Mouse (Mus musculus): ENCODE data around the gene Selp. TPM values are rescaled to one million over a fixed set of nuclear protein-coding genes. Genes with fewer than 3 reads are reported as not detected.

The Selp gene
- polyA plus RNA-seq, 1 experiment from 2014 or later: 0.26 TPM

GRCm38 (mm10) chr1:164076441-164076840 lies 38.6 kb upstream of the Selp start:
- Histone ChIP-seq H3K4me2 (ENCODE audit: low read depth, low read length) (no peak overlapping the region), H3K4me1 (ENCODE audit: control insufficient read depth, insufficient read depth, low read length) (no peaks in the 10 kb centered on the region), H3K36me3 (ENCODE audit: control insufficient read depth, insufficient read depth, low read length) (no peaks in the 10 kb centered on the region), H3K27ac (ENCODE audit: low read length) (no peak overlapping the region), H3K9me3 (replicated peaks; ENCODE audit: control insufficient read depth, low read length) (no peaks in the 10 kb centered on the region), H3K27me3 (ENCODE audit: control insufficient read depth, insufficient read depth, low read length) (no peaks in the 10 kb centered on the region), H3K9ac (ENCODE audit: low read length) (no peak overlapping the region), H3K4me3 (replicated peaks; ENCODE audit: low read length) (no peak overlapping the region)
- 48% methylated on average over 1 of the region's 1 CpGs for WGBS
- no peak for ATAC-seq (ENCODE audit: insufficient read depth, low FRiP score)

- no peaks in the 10 kb centered on the region for H3K27me3 ChIP-seq (ENCODE audit: control insufficient read depth, insufficient read depth, low read length)
- H3K9me3 ChIP-seq (replicated peaks; ENCODE audit: control insufficient read depth, low read length): no peaks in the 10 kb centered on the region
- no peak overlapping the region for H3K9ac ChIP-seq (ENCODE audit: low read length)
- no peak overlapping the region for H3K4me3 ChIP-seq (replicated peaks; ENCODE audit: low read length)
- no peak overlapping the region for H3K4me2 ChIP-seq (ENCODE audit: low read depth, low read length)
- no peak overlapping the region for H3K27ac ChIP-seq (ENCODE audit: low read length)
- no peaks in the 10 kb centered on the region for H3K36me3 ChIP-seq (ENCODE audit: control insufficient read depth, insufficient read depth, low read length)
- ATAC-seq (ENCODE audit: insufficient read depth, low FRiP score): no peak
- no peaks in the 10 kb centered on the region for H3K4me1 ChIP-seq (ENCODE audit: control insufficient read depth, insufficient read depth, low read length)
- WGBS: 80% methylated on average over 3 of the region's 3 CpGs
Observed at GRCm38 (mm10) chr1:164077031-164077430, 38.0 kb upstream of the Selp start.

GRCm38 (mm10) chr1:164078323-164078741 lies 36.7 kb upstream of the Selp start:
- no peaks in the 10 kb centered on the region for H3K27me3 ChIP-seq (ENCODE audit: control insufficient read depth, insufficient read depth, low read length)

GRCm38 (mm10) chr1:164079091-164079490 lies 36.0 kb upstream of the Selp start:
- 74% methylated on average over 11 of the region's 11 CpGs for whole genome bisulfite sequencing
- H3K4me1 ChIP-seq (ENCODE audit: control insufficient read depth, insufficient read depth, low read length): no peaks in the 10 kb centered on the region
- ATAC-seq (ENCODE audit: insufficient read depth, low FRiP score): no peak
- no peaks in the 10 kb centered on the region for H3K27me3 ChIP-seq (ENCODE audit: control insufficient read depth, insufficient read depth, low read length)
- H3K36me3 ChIP-seq (ENCODE audit: control insufficient read depth, insufficient read depth, low read length): no peaks in the 10 kb centered on the region
- H3K9me3 ChIP-seq (replicated peaks; ENCODE audit: control insufficient read depth, low read length): no peaks in the 10 kb centered on the region
- no peak overlapping the region for H3K27ac ChIP-seq (ENCODE audit: low read length)
- no peak overlapping the region for H3K4me3 ChIP-seq (replicated peaks; ENCODE audit: low read length)
- no peak overlapping the region for H3K9ac ChIP-seq (ENCODE audit: low read length)
- no peak overlapping the region for H3K4me2 ChIP-seq (ENCODE audit: low read depth, low read length)

More at GRCm38 (mm10) chr1:164078323-164078741, 36.7 kb upstream of the Selp start:
- Histone ChIP-seq H3K4me1 (ENCODE audit: control insufficient read depth, insufficient read depth, low read length) (no peaks in the 10 kb centered on the region), H3K36me3 (ENCODE audit: control insufficient read depth, insufficient read depth, low read length) (no peaks in the 10 kb centered on the region), H3K9me3 (replicated peaks; ENCODE audit: control insufficient read depth, low read length) (no peaks in the 10 kb centered on the region), H3K9ac (ENCODE audit: low read length) (no peak overlapping the region), H3K27ac (ENCODE audit: low read length) (no peak overlapping the region), H3K4me3 (replicated peaks; ENCODE audit: low read length) (no peak overlapping the region), H3K4me2 (ENCODE audit: low read depth, low read length) (no peak overlapping the region)
- WGBS: 72% methylated on average over 4 of the region's 4 CpGs
- no peak for ATAC-seq (ENCODE audit: insufficient read depth, low FRiP score)

GRCm38 (mm10) chr1:164083046-164083445 lies 32.0 kb upstream of the Selp start:
- no peak overlapping the region for H3K4me3 ChIP-seq (replicated peaks; ENCODE audit: low read length)
- no peaks in the 10 kb centered on the region for H3K36me3 ChIP-seq (ENCODE audit: control insufficient read depth, insufficient read depth, low read length)
- no peaks in the 10 kb centered on the region for H3K9me3 ChIP-seq (replicated peaks; ENCODE audit: control insufficient read depth, low read length)
- H3K27ac ChIP-seq (ENCODE audit: low read length): no peak overlapping the region
- H3K27me3 ChIP-seq (ENCODE audit: control insufficient read depth, insufficient read depth, low read length): no peaks in the 10 kb centered on the region
- no peak overlapping the region for H3K4me2 ChIP-seq (ENCODE audit: low read depth, low read length)
- 83% methylated on average over 4 of the region's 4 CpGs for WGBS
- H3K9ac ChIP-seq (ENCODE audit: low read length): no peak overlapping the region
- H3K4me1 ChIP-seq (ENCODE audit: control insufficient read depth, insufficient read depth, low read length): no peaks in the 10 kb centered on the region
- ATAC-seq (ENCODE audit: insufficient read depth, low FRiP score): no peak

- Histone ChIP-seq H3K4me3 (replicated peaks; ENCODE audit: low read length) (no peak overlapping the region), H3K4me2 (ENCODE audit: low read depth, low read length) (no peak overlapping the region), H3K27ac (ENCODE audit: low read length) (no peak overlapping the region), H3K9me3 (replicated peaks; ENCODE audit: control insufficient read depth, low read length) (no peaks in the 10 kb centered on the region), H3K36me3 (ENCODE audit: control insufficient read depth, insufficient read depth, low read length) (no peaks in the 10 kb centered on the region), H3K27me3 (ENCODE audit: control insufficient read depth, insufficient read depth, low read length) (no peaks in the 10 kb centered on the region), H3K9ac (ENCODE audit: low read length) (no peak overlapping the region), H3K4me1 (ENCODE audit: control insufficient read depth, insufficient read depth, low read length) (no peaks in the 10 kb centered on the region)
- ATAC-seq (ENCODE audit: insufficient read depth, low FRiP score): no peak
- WGBS: 85% methylated on average over 3 of the region's 3 CpGs
Observed at GRCm38 (mm10) chr1:164086797-164087196, 28.3 kb upstream of the Selp start.

GRCm38 (mm10) chr1:164087872-164088271 lies 27.2 kb upstream of the Selp start:
- no peaks in the 10 kb centered on the region for H3K4me1 ChIP-seq (ENCODE audit: control insufficient read depth, insufficient read depth, low read length)
- 90% methylated on average over 5 of the region's 5 CpGs for WGBS
- H3K9ac ChIP-seq (ENCODE audit: low read length): no peak overlapping the region
- no peak overlapping the region for H3K27ac ChIP-seq (ENCODE audit: low read length)
- no peaks in the 10 kb centered on the region for H3K27me3 ChIP-seq (ENCODE audit: control insufficient read depth, insufficient read depth, low read length)
- H3K9me3 ChIP-seq (replicated peaks; ENCODE audit: control insufficient read depth, low read length): no peaks in the 10 kb centered on the region
- ATAC-seq (ENCODE audit: insufficient read depth, low FRiP score): no peak
- H3K4me2 ChIP-seq (ENCODE audit: low read depth, low read length): no peak overlapping the region
- no peaks in the 10 kb centered on the region for H3K36me3 ChIP-seq (ENCODE audit: control insufficient read depth, insufficient read depth, low read length)
- no peak overlapping the region for H3K4me3 ChIP-seq (replicated peaks; ENCODE audit: low read length)

- no peak for ATAC-seq (ENCODE audit: insufficient read depth, low FRiP score)
Observed at GRCm38 (mm10) chr1:164096780-164097179, 18.3 kb upstream of the Selp start.

GRCm38 (mm10) chr1:164097911-164098310 lies 17.2 kb upstream of the Selp start:
- Histone ChIP-seq H3K9ac (ENCODE audit: low read length) (no peak overlapping the region), H3K27me3 (ENCODE audit: control insufficient read depth, insufficient read depth, low read length) (no peaks in the 10 kb centered on the region), H3K27ac (ENCODE audit: low read length) (no peak overlapping the region), H3K4me2 (ENCODE audit: low read depth, low read length) (no peak overlapping the region), H3K9me3 (replicated peaks; ENCODE audit: control insufficient read depth, low read length) (no peaks in the 10 kb centered on the region), H3K36me3 (ENCODE audit: control insufficient read depth, insufficient read depth, low read length) (no peaks in the 10 kb centered on the region), H3K4me3 (replicated peaks; ENCODE audit: low read length) (no peak overlapping the region), H3K4me1 (ENCODE audit: control insufficient read depth, insufficient read depth, low read length) (no peaks in the 10 kb centered on the region)
- ATAC-seq (ENCODE audit: insufficient read depth, low FRiP score): no peak
- WGBS: 68% methylated on average over 2 of the region's 2 CpGs

More at GRCm38 (mm10) chr1:164096780-164097179, 18.3 kb upstream of the Selp start:
- H3K27me3 ChIP-seq (ENCODE audit: control insufficient read depth, insufficient read depth, low read length): no peaks in the 10 kb centered on the region
- H3K36me3 ChIP-seq (ENCODE audit: control insufficient read depth, insufficient read depth, low read length): no peaks in the 10 kb centered on the region
- WGBS: 23% methylated on average over 6 of the region's 6 CpGs
- H3K27ac ChIP-seq (ENCODE audit: low read length): no peak overlapping the region
- no peak overlapping the region for H3K4me2 ChIP-seq (ENCODE audit: low read depth, low read length)
- H3K9ac ChIP-seq (ENCODE audit: low read length): no peak overlapping the region
- no peaks in the 10 kb centered on the region for H3K9me3 ChIP-seq (replicated peaks; ENCODE audit: control insufficient read depth, low read length)
- no peaks in the 10 kb centered on the region for H3K4me1 ChIP-seq (ENCODE audit: control insufficient read depth, insufficient read depth, low read length)
- H3K4me3 ChIP-seq (replicated peaks; ENCODE audit: low read length): no peak overlapping the region

- H3K9me3 ChIP-seq (replicated peaks; ENCODE audit: control insufficient read depth, low read length): no peaks in the 10 kb centered on the region
- no peak for ATAC-seq (ENCODE audit: insufficient read depth, low FRiP score)
- no peak overlapping the region for H3K4me3 ChIP-seq (replicated peaks; ENCODE audit: low read length)
- 70% methylated on average over 2 of the region's 2 CpGs for WGBS
- no peaks in the 10 kb centered on the region for H3K4me1 ChIP-seq (ENCODE audit: control insufficient read depth, insufficient read depth, low read length)
- no peak overlapping the region for H3K27ac ChIP-seq (ENCODE audit: low read length)
- H3K36me3 ChIP-seq (ENCODE audit: control insufficient read depth, insufficient read depth, low read length): no peaks in the 10 kb centered on the region
- H3K27me3 ChIP-seq (ENCODE audit: control insufficient read depth, insufficient read depth, low read length): no peaks in the 10 kb centered on the region
- H3K4me2 ChIP-seq (ENCODE audit: low read depth, low read length): no peak overlapping the region
- H3K9ac ChIP-seq (ENCODE audit: low read length): no peak overlapping the region
Observed at GRCm38 (mm10) chr1:164098372-164098771, 16.7 kb upstream of the Selp start.
